Mouse (Mus musculus) E14TG2a.4 (cell line): ENCODE measurements around the gene Pcsk5.

ENCODE experiments used
- H3K27me3 ChIP-seq: 2 replicates; pipeline ENCODE4 v1.6.1; 2014; ENCODE audit warnings: low read length, control low read depth; ENCODE audit not compliant: insufficient read depth
- H3K36me3 ChIP-seq: 2 replicates; pipeline ENCODE4 v1.6.1; 2014; ENCODE audit warnings: low read length, control low read depth; ENCODE audit not compliant: insufficient read depth
- H3K4me1 ChIP-seq: replicated peaks from 2 replicates; pipeline ENCODE4 v1.6.1; 2014; ENCODE audit warnings: low read depth, low read length, control low read depth
- H3K4me3 ChIP-seq: replicated peaks from 2 replicates; pipeline ENCODE4 v1.5.1; 2014; ENCODE audit warnings: mild to moderate bottlenecking, low read length
- H3K9me3 ChIP-seq: 2 replicates; pipeline ENCODE4 v1.6.1; 2014; ENCODE audit warnings: low read length, control low read depth
- CTCF ChIP-seq: conservative IDR thresholded peaks from 2 replicates; pipeline ENCODE4 v1.5.1; 2014; ENCODE audit warnings: low read length
- NANOG ChIP-seq: IDR thresholded peaks from 2 replicates; pipeline ENCODE4 v1.6.1; 2014; ENCODE audit warnings: borderline replicate concordance, low read length, mixed read lengths
- POU5F1 ChIP-seq: IDR thresholded peaks from 2 replicates; pipeline ENCODE4 v1.6.1; 2014; ENCODE audit warnings: low read length, borderline replicate concordance

Pcsk5 gene

DNA sequence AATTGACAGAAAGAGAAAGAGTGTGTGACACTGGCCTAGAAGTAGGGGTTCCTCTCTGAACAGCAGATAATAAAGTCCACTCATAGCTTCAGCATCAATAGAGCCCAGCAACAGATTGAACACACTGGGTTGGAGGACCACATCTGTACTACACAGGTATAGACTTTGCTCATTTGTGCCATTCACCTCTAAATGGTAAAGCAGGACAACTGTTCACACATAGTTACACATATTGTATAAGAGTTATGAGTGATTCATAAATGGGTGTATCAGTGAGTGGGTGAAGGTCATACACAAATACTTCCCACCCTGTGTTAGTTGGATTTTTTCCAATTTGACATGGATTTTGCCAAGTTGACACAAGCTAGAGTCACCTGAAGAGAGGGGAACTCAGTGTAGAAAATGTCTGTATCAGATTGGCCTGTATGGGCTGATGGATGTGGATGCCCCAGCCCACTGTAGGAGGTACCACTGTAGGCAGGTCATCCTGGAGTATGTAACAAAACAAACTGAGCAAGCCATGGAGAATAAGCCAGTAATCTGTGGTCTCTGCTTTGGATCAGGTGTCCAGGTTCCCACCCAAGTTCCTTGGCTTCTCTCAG is 104.7 kb downstream of the Pcsk5 start:
- TF ChIP-seq CTCF (no peak), NANOG (no peak), POU5F1 (no peak)

GRCm38 (mm10) chr19:17717066-17717465 is 120.4 kb downstream of the Pcsk5 start:
- Histone ChIP-seq H3K9me3 (no peaks in the 10 kb centered on the region), H3K27me3 (no peaks in the 10 kb centered on the region), H3K36me3 (no peaks in the 10 kb centered on the region), H3K4me1 (no peaks in the 10 kb centered on the region), H3K4me3 (no peak overlapping the region)
- TF ChIP-seq POU5F1 (no peak), NANOG (no peak), CTCF (no peak)

More for the DNA sequence above, 104.7 kb downstream of the Pcsk5 start:
- Histone ChIP-seq H3K4me1 (no peaks in the 10 kb centered on the region), H3K4me3 (no peak overlapping the region), H3K36me3 (no peaks in the 10 kb centered on the region), H3K27me3 (no peaks in the 10 kb centered on the region), H3K9me3 (no peaks in the 10 kb centered on the region)

GRCm38 (mm10) chr19:17715281-17715955 is 122.0 kb downstream of the Pcsk5 start:
- H3K36me3 ChIP-seq = no peaks in the 10 kb centered on the region
- no peaks in the 10 kb centered on the region for H3K27me3 ChIP-seq
- no peak for TF ChIP-seq CTCF
- no peak for TF ChIP-seq NANOG
- no peak for TF ChIP-seq POU5F1
- H3K9me3 ChIP-seq = no peaks in the 10 kb centered on the region
- H3K4me3 ChIP-seq = no peak overlapping the region
- no peaks in the 10 kb centered on the region for H3K4me1 ChIP-seq

DNA sequence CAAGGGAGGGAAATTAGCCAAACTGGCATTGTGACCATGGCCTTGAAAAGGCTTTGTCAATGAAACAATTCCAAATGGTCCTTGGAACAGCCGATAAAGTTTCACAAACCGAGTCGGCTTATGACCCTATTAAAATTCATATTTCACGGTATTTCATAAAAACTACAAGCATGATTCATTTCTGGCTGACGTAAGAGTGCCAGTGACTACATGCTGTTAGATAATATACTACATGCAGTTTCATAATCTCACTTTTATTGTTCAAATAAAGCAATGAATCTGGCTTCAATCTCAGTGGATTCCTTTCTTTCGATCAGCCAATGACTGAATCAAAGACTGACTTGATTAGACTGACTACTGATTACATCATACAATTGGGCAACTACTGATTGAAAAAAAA is 145.8 kb downstream of the Pcsk5 start:
- no peak for TF ChIP-seq NANOG
- no peak for TF ChIP-seq CTCF
- no peak for TF ChIP-seq POU5F1
- Histone ChIP-seq H3K36me3 (no peaks in the 10 kb centered on the region), H3K4me3 (no peak overlapping the region), H3K27me3 (no peaks in the 10 kb centered on the region), H3K9me3 (no peaks in the 10 kb centered on the region), H3K4me1 (no peaks in the 10 kb centered on the region)

DNA sequence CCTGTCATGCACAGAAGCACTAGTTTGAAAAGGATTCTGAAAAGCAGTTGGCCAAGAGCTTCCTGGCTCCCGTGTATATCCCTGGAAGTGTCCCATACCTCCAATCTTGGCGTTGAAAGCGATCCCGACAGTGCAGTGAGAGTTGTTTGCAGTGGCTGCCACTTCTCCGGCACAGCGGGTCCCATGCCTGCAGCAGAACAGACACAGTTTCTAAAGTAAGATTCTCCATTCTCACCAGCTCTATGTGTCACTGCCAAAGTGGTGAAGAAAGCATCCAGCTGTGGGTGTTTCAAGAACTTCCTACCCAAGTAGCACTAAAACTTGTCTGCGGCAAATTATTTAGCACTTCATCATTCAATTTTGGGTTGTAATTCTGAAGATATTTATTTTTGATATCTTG is 159.1 kb downstream of the Pcsk5 start:
- no peaks in the 10 kb centered on the region for H3K9me3 ChIP-seq
- TF ChIP-seq POU5F1 = no peak
- TF ChIP-seq NANOG = no peak
- TF ChIP-seq CTCF = no peak
- H3K4me3 ChIP-seq = no peak overlapping the region
- no peaks in the 10 kb centered on the region for H3K27me3 ChIP-seq
- H3K36me3 ChIP-seq = no peaks in the 10 kb centered on the region
- no peaks in the 10 kb centered on the region for H3K4me1 ChIP-seq

DNA sequence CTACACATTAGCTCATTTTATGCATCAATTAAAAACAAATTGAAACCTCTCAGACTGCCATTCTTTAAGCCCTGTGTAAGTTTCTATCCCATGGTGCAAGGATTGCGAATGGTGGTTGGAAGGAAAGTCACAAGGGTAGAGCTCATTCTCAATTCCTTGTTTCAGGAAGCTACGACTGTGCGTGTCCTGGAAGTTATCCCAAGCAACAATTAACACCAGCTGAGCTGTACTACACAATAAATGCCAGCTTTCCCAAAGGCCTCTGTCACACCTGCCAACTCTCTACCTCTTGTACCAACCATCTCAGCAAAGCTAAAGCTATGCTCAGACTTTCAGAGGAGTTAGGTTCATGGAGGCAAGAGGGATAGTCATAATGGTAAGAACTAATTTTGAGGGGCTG is 174.8 kb downstream of the Pcsk5 start:
- H3K4me3 ChIP-seq = no peak overlapping the region
- TF ChIP-seq NANOG = no peak
- H3K9me3 ChIP-seq = no peaks in the 10 kb centered on the region
- no peaks in the 10 kb centered on the region for H3K36me3 ChIP-seq
- H3K4me1 ChIP-seq = no peaks in the 10 kb centered on the region
- no peaks in the 10 kb centered on the region for H3K27me3 ChIP-seq

GRCm38 (mm10) chr19:17662271-17662670 is 175.2 kb downstream of the Pcsk5 start:
- no peaks in the 10 kb centered on the region for H3K9me3 ChIP-seq
- no peaks in the 10 kb centered on the region for H3K36me3 ChIP-seq
- no peaks in the 10 kb centered on the region for H3K4me1 ChIP-seq
- H3K4me3 ChIP-seq = no peak overlapping the region
- TF ChIP-seq CTCF (no peak), POU5F1 (no peak), NANOG (no peak)
- no peaks in the 10 kb centered on the region for H3K27me3 ChIP-seq

GRCm38 (mm10) chr19:17659321-17659720 is 178.1 kb downstream of the Pcsk5 start:
- Histone ChIP-seq H3K9me3 (no peaks in the 10 kb centered on the region), H3K4me1 (no peaks in the 10 kb centered on the region), H3K4me3 (no peak overlapping the region), H3K27me3 (no peaks in the 10 kb centered on the region), H3K36me3 (no peaks in the 10 kb centered on the region)
- TF ChIP-seq CTCF = no peak
- TF ChIP-seq NANOG = no peak
- TF ChIP-seq POU5F1 = no peak

DNA sequence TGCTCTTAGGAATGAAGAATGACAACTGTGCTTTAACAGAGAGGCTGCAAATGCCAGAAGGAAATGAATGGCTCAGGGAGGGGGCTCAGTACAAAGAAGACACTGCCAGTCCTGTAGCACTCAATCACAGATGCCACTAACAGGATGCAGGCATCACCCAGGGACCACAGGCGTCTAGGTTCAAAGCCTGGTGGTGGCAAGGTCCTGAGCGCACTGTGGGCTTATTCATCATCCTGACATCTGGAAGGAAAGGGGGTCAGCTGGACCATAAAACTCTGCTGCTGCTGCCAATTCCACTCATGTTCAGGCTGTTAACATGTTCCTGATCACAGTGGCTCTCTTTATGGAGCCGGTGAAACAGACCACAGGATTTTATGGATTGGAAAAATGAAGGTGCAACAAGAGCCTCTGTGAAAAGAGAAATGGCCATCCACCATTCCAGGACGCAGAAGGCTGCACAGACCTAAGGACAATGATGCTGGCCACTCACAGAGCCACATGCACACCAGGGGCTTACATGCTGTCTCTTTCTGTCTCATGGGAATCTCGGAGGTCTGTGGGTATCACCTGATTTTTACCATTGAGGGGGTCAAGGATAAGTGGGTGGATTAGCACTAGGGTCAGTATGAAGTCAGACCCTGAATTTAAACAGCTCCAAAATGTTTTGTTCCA is 186.5 kb downstream of the Pcsk5 start:
- no peak overlapping the region for H3K4me3 ChIP-seq
- H3K36me3 ChIP-seq = no peaks in the 10 kb centered on the region
- no peaks in the 10 kb centered on the region for H3K9me3 ChIP-seq
- TF ChIP-seq NANOG (no peak), POU5F1 (no peak), CTCF (no peak)
- H3K4me1 ChIP-seq = no peaks in the 10 kb centered on the region
- no peaks in the 10 kb centered on the region for H3K27me3 ChIP-seq
